Mouse (Mus musculus): Measurements from ENCODE around the gene AC134908.4.
"Not testable (repeated sequence)": the region's sequence is repeated elsewhere in the genome, so short reads cannot be mapped to it uniquely, and the experiment has no call there.

The AC134908.4 gene

GRCm38 (mm10) chr17:25762591-25762990, 32.9 kb downstream of the AC134908.4 start:
- no peak for DNase-seq

GRCm38 (mm10) chr17:25761561-25761970, 33.9 kb downstream of the AC134908.4 start:
- DNase-seq, result no peak

GRCm38 (mm10) chr17:25760148-25760547, 35.3 kb downstream of the AC134908.4 start:
- no peak for DNase-seq

- DNase-seq, result no peak
These were observed 37.8 kb downstream of the AC134908.4 start for GRCm38 (mm10) chr17:25757691-25758090.

GRCm38 (mm10) chr17:25756378-25757242, 38.8 kb downstream of the AC134908.4 start:
- no peak for DNase-seq

GRCm38 (mm10) chr17:25755627-25756377, 39.7 kb downstream of the AC134908.4 start:
- no peak for DNase-seq

- DNase-seq, result no peak
These were observed 40.4 kb downstream of the AC134908.4 start for GRCm38 (mm10) chr17:25755086-25755485.

- no peak for DNase-seq
These were observed 41.2 kb downstream of the AC134908.4 start, which contains the start of gene Msln for GRCm38 (mm10) chr17:25754241-25754640. Gene Msln (minus strand): TSS chr17:25754378.

GRCm38 (mm10) chr17:25751446-25751845, 44.0 kb downstream of the AC134908.4 start:
- no peak for DNase-seq

- no peak for DNase-seq
These were observed 46.1 kb downstream of the AC134908.4 start for GRCm38 (mm10) chr17:25749314-25749713.

- no peak for DNase-seq
These were observed 47.2 kb downstream of the AC134908.4 start for GRCm38 (mm10) chr17:25748238-25748637.

- DNase-seq, result no peak
These were observed 51.1 kb downstream of the AC134908.4 start for GRCm38 (mm10) chr17:25744311-25744710.

GRCm38 (mm10) chr17:25743831-25744230, 51.6 kb downstream of the AC134908.4 start:
- no peak for DNase-seq

GRCm38 (mm10) chr17:25741471-25741870, 54.0 kb downstream of the AC134908.4 start:
- DNase-seq, result not testable (repeated sequence)
